Mouse (Mus musculus) layer of hippocampus, adult 8-10 months (tissue): Measurements from ENCODE around the gene Hmg20a. TPM values are rescaled to one million over a fixed set of nuclear protein-coding genes. Genes with fewer than 3 reads are reported as not detected.

Experiments used
- DNase-seq, 2 experiments: peaks; one replicate each; pipeline ENCODE4 v3.0.0; 2022; ENCODE audit warnings: low spot score in 2 of 2
- total RNA-seq, 4 experiments: library from RNA; stranded (reverse); gene quantifications; 2 replicates each; pipeline ENCODE4 v1.2.4; 2022

Hmg20a gene
- total RNA-seq, 4 experiments from 2014 or later = 64.7 to 88.5 (median 75.6) TPM

DNA sequence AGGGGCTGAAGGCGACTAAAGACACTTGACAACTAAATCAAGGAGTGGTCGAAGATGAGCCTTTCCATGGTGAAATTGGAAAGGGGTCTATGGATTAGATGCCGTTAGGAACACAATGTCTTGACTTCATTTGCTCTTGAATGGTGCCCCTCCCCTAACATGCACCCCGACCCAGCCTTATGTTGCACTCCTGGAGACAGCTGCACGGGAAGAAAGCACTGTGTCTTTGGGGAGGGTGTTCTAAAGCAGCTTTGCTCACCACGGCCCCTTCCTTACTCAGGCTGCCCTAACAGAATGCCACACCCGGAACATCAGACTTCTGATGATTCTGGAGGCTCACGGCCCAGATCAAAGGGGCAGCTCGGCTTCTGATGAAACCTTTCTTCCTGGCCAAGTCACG, 103.9 kb downstream of the Hmg20a start:
- DNase-seq = no peak

- no peak for DNase-seq
These were observed 109.5 kb downstream of the Hmg20a start for GRCm38 (mm10) chr9:56527951-56528350.

GRCm38 (mm10) chr9:56531991-56532390, 113.6 kb downstream of the Hmg20a start:
- no peak for DNase-seq

DNA sequence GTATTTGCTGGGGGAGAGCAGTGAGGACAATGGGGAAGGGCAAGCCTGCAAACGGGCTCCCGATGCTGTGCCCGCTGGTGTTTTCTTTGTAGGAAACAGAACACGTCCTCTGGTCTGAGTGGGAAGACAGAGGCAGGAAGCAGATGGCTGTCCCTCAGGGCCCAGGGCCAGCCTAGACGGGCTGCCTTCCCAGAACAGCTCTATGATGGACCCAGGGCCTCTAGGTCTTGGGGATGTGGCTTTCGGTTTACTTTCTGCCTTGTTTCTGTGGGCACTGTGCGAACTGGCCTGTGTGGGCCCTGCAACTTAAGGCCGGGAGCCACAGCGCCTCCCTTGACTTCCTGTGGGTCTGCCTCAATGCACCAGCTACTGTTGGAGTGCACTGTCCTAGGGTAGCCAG, 115.5 kb downstream of the Hmg20a start:
- no peak for DNase-seq

DNA sequence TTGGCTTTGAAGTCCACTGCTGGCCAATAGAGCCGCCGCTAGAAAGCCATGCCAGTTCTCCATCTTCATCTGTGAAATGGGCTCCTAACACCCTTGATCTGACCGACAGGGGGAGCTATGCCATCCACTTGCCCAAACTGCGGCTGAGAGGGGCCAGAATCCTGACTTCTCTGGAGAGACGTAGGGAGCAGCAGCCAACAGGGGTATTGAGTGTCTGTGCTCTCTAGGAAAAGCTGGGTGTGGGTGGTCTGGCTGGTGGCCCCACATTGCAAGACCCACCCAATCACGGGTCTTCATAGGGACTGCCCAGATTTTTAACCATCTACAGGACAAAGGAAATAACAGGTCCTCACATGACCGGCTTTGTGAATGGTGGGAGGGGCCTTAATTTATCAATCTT, 116.3 kb downstream of the Hmg20a start:
- no peak for DNase-seq

- no peak for DNase-seq
These were observed 117.0 kb downstream of the Hmg20a start for GRCm38 (mm10) chr9:56535361-56535760.

DNA sequence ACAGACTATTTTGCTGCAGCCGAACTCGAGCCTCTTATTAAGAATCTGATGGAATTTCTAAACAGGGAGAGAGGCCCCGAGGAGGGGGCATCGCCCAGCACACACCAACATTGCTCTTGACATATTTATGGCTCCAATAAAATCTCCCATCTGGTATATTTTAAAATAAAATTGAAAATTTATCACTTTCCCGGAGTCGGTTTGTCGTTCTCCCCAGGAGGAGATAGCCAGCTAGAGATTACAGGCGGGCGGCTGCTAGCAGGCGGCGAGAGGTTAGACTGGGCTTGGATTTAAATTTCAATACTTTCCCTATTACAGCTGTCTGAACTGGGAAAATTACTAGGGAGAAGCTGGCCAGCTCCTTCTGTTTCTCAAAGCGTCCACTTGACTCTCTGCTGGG, 121.6 kb downstream of the Hmg20a start:
- DNase-seq = no peak

GRCm38 (mm10) chr9:56544687-56545475, 126.5 kb downstream of the Hmg20a start:
- DNase-seq = no peak

Other genes with a start within 250 kb of the Hmg20a start
- 10 to 100 TPM; 55.7 to 60.8 (median 59.1) TPM for gene Peak1, start 542 bp upstream of the Hmg20a start, total RNA-seq